Mouse (Mus musculus): ENCODE results near the gene Fadd. TPM values are rescaled to one million over a fixed set of nuclear protein-coding genes. Genes with fewer than 3 reads are reported as not detected.

The Fadd gene
- polyA plus RNA-seq, 1 experiment, result 15.2 TPM

- WGBS, result 26% methylated on average over 3 of the region's 3 CpGs
These were observed 20.2 kb downstream of the Fadd start for GRCm38 (mm10) chr7:144562016-144562415.

DNA sequence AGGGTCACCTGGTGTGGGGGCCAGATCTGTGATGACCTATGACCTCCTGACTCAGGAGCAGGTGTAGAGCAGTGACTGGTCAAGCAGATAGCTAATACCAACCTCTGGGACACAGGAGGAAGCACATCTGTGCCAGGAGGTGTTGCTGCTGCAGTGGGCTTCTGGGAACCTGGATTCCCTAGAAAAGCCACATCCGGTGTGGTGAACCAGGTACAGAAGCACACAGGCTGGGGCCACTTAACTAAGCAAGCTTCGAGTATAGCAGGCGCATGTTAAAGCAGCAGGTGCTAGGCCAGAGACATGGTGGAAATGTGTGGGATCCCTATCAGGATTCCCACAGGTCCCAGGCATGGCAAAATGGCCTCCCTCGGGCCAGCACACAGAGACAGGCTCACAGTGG lies 21.7 kb downstream of the Fadd start:
- Histone ChIP-seq H3K36me3 (ENCODE audit: control insufficient read depth, insufficient read depth, low read length) (no peaks in the 10 kb centered on the region), H3K4me3 (ENCODE audit: insufficient read depth, low read depth, low read length) (no peak overlapping the region), H3K27me3 (replicated peaks; ENCODE audit: control insufficient read depth, insufficient read depth, low read length) (no peaks in the 10 kb centered on the region), H3K4me1 (ENCODE audit: control insufficient read depth, insufficient read depth, low read length) (0 out of 2 replicates have a peak, but pooled peaks cover 5% of the 10 kb centered on the region), H3K27ac (ENCODE audit: insufficient read depth, low read depth, low read length) (no peak overlapping the region)
- 87% methylated on average over 4 of the region's 4 CpGs for WGBS
- TF ChIP-seq CTCF (conservative IDR thresholded peaks at IDR 0.05; ENCODE audit: insufficient read depth, insufficient read length, low read depth, low read length), result no peak
- TF ChIP-seq POLR2A (IDR thresholded peaks at IDR 0.05; ENCODE audit: low read depth, low read length), result no peak
- DNase-seq, result no peak

More at GRCm38 (mm10) chr7:144562016-144562415, 20.2 kb downstream of the Fadd start:
- no peak overlapping the region for H3K27ac ChIP-seq (ENCODE audit: insufficient read depth, low read depth, low read length)
- TF ChIP-seq POLR2A (IDR thresholded peaks at IDR 0.05; ENCODE audit: low read depth, low read length) (no peak), CTCF (conservative IDR thresholded peaks at IDR 0.05; ENCODE audit: insufficient read depth, insufficient read length, low read depth, low read length) (no peak)
- H3K27me3 ChIP-seq (replicated peaks; ENCODE audit: control insufficient read depth, insufficient read depth, low read length), result no peaks in the 10 kb centered on the region
- H3K4me3 ChIP-seq (ENCODE audit: insufficient read depth, low read depth, low read length), result no peak overlapping the region
- no peaks in the 10 kb centered on the region for H3K36me3 ChIP-seq (ENCODE audit: control insufficient read depth, insufficient read depth, low read length)
- DNase-seq, result peak; percentile 62
- H3K4me1 ChIP-seq (ENCODE audit: control insufficient read depth, insufficient read depth, low read length), result 0 out of 2 replicates have a peak, but pooled peaks cover 5% of the 10 kb centered on the region

- no peak overlapping the region for H3K4me3 ChIP-seq (ENCODE audit: insufficient read depth, low read depth, low read length)
- no peak for DNase-seq
- no peak for TF ChIP-seq POLR2A (IDR thresholded peaks at IDR 0.05; ENCODE audit: low read depth, low read length)
- TF ChIP-seq CTCF (conservative IDR thresholded peaks at IDR 0.05; ENCODE audit: insufficient read depth, insufficient read length, low read depth, low read length), result no peak
- 63% methylated on average over 6 of the region's 6 CpGs for WGBS
- H3K27me3 ChIP-seq (replicated peaks; ENCODE audit: control insufficient read depth, insufficient read depth, low read length), result no peaks in the 10 kb centered on the region
- H3K27ac ChIP-seq (ENCODE audit: insufficient read depth, low read depth, low read length), result no peak overlapping the region
- H3K4me1 ChIP-seq (ENCODE audit: control insufficient read depth, insufficient read depth, low read length), result 0 out of 2 replicates have a peak, but pooled peaks cover 3% of the 10 kb centered on the region
- H3K36me3 ChIP-seq (ENCODE audit: control insufficient read depth, insufficient read depth, low read length), result no peaks in the 10 kb centered on the region
These were observed 23.7 kb downstream of the Fadd start for GRCm38 (mm10) chr7:144558552-144558951.

GRCm38 (mm10) chr7:144554123-144554472 lies 28.2 kb downstream of the Fadd start:
- peaks cover 17% of the 10 kb centered on the region for H3K4me1 ChIP-seq (ENCODE audit: control insufficient read depth, insufficient read depth, low read length)
- no peak for DNase-seq
- H3K27ac ChIP-seq (ENCODE audit: insufficient read depth, low read depth, low read length), result peak overlapping the region; percentile 29
- H3K36me3 ChIP-seq (ENCODE audit: control insufficient read depth, insufficient read depth, low read length), result no peaks in the 10 kb centered on the region; the same call in 1 of the 2 replicates
- H3K27me3 ChIP-seq (replicated peaks; ENCODE audit: control insufficient read depth, insufficient read depth, low read length), result no peaks in the 10 kb centered on the region
- no peak for TF ChIP-seq CTCF (conservative IDR thresholded peaks at IDR 0.05; ENCODE audit: insufficient read depth, insufficient read length, low read depth, low read length)
- TF ChIP-seq POLR2A (IDR thresholded peaks at IDR 0.05; ENCODE audit: low read depth, low read length), result no peak
- H3K4me3 ChIP-seq (ENCODE audit: insufficient read depth, low read depth, low read length), result peak overlapping the region; percentile 49
- 22% methylated on average over 8 of the region's 8 CpGs for WGBS

- TF ChIP-seq CTCF (conservative IDR thresholded peaks at IDR 0.05; ENCODE audit: insufficient read depth, insufficient read length, low read depth, low read length) (no peak), POLR2A (IDR thresholded peaks at IDR 0.05; ENCODE audit: low read depth, low read length) (peak; percentile 90)
- DNase-seq, result peak; percentile 99
- Histone ChIP-seq H3K4me1 (ENCODE audit: control insufficient read depth, insufficient read depth, low read length) (peaks cover 17% of the 10 kb centered on the region), H3K4me3 (ENCODE audit: insufficient read depth, low read depth, low read length) (peak within 1 kb of the TSS; percentile 94), H3K36me3 (ENCODE audit: control insufficient read depth, insufficient read depth, low read length) (no peaks in the 10 kb centered on the region; the same call in 1 of the 2 replicates), H3K27ac (ENCODE audit: insufficient read depth, low read depth, low read length) (peak within 1 kb of the TSS; percentile 29), H3K27me3 (replicated peaks; ENCODE audit: control insufficient read depth, insufficient read depth, low read length) (no peaks in the 10 kb centered on the region)
- under 1% methylated on average over 97 of the region's 97 CpGs for WGBS
These were observed 28.8 kb downstream of the Fadd start, which contains the start of gene Ppfia1 for GRCm38 (mm10) chr7:144553237-144554122. Gene Ppfia1 (minus strand): TSS chr7:144553729.

DNA sequence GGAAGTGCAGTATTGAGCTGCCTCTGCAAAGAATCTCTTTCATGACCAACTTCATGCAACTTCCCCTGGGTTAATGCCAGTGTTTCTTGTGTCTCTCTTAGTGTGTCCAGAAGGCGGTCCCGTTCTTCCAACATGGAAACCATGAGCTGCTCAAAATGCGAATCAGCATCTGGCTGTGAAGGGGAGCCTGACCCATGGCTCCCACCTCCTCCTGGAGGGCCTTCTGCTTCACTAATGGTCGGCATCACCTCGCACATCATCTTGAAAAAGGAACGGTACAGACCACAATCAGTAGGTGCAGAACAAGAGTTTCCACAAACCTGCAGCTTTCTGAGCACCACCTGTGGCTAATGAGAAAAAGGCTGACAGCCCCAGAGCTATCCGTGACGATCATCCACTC lies 30.0 kb downstream of the Fadd start:
- Histone ChIP-seq H3K36me3 (ENCODE audit: control insufficient read depth, insufficient read depth, low read length) (no peaks in the 10 kb centered on the region; the same call in 1 of the 2 replicates), H3K4me1 (ENCODE audit: control insufficient read depth, insufficient read depth, low read length) (peaks cover 17% of the 10 kb centered on the region), H3K4me3 (ENCODE audit: insufficient read depth, low read depth, low read length) (peak overlapping the region; percentile 94; the same call in 1 of the 2 replicates), H3K27me3 (replicated peaks; ENCODE audit: control insufficient read depth, insufficient read depth, low read length) (no peaks in the 10 kb centered on the region), H3K27ac (ENCODE audit: insufficient read depth, low read depth, low read length) (no peak overlapping the region)
- 76% methylated on average over 8 of the region's 8 CpGs for WGBS
- TF ChIP-seq CTCF (conservative IDR thresholded peaks at IDR 0.05; ENCODE audit: insufficient read depth, insufficient read length, low read depth, low read length) (no peak), POLR2A (IDR thresholded peaks at IDR 0.05; ENCODE audit: low read depth, low read length) (no peak)
- no peak for DNase-seq

GRCm38 (mm10) chr7:144550811-144551210 lies 31.5 kb downstream of the Fadd start:
- Histone ChIP-seq H3K27ac (ENCODE audit: insufficient read depth, low read depth, low read length) (no peak overlapping the region), H3K36me3 (ENCODE audit: control insufficient read depth, insufficient read depth, low read length) (no peaks in the 10 kb centered on the region; the same call in 1 of the 2 replicates), H3K4me3 (ENCODE audit: insufficient read depth, low read depth, low read length) (no peak overlapping the region), H3K4me1 (ENCODE audit: control insufficient read depth, insufficient read depth, low read length) (peaks cover 22% of the 10 kb centered on the region), H3K27me3 (replicated peaks; ENCODE audit: control insufficient read depth, insufficient read depth, low read length) (no peaks in the 10 kb centered on the region)
- no peak for DNase-seq
- 40% methylated on average over 1 of the region's 1 CpGs for WGBS
- TF ChIP-seq POLR2A (IDR thresholded peaks at IDR 0.05; ENCODE audit: low read depth, low read length) (no peak), CTCF (conservative IDR thresholded peaks at IDR 0.05; ENCODE audit: insufficient read depth, insufficient read length, low read depth, low read length) (no peak)
